Mouse (Mus musculus) liver, embryonic 14.5 days (tissue): ENCODE results near the gene Rsu1.

Experiments
- CTCF ChIP-seq: IDR thresholded peaks from 2 replicates; pipeline ENCODE4 v1.5.1; 2016; ENCODE audit warnings: antibody characterized with exemption, low read depth, control low read depth
- EP300 ChIP-seq: IDR thresholded peaks from 2 replicates; pipeline ENCODE4 v1.6.1; 2016; ENCODE audit warnings: antibody characterized with exemption, low read depth

- no peak for TF ChIP-seq CTCF
- TF ChIP-seq EP300, result no peak
Observed at GRCm38 (mm10) chr2:13235696-13236095, 35.5 kb downstream of the Rsu1 start.
